Mouse (Mus musculus) kidney, adult 18-20 months (tissue): ENCODE measurements around the gene Fbln7.

Source experiments
- DNase-seq: peaks from one replicate; pipeline ENCODE4 v3.0.0; 2021

Gene Fbln7

GRCm38 (mm10) chr2:128862636-128863035 is at the start of gene Fbln7:
TSS of gene Fbln7 (plus strand) at chr2:128862981.
- DNase-seq = no peak

- DNase-seq = no peak
These were observed 46.5 kb upstream of the Fbln7 start for GRCm38 (mm10) chr2:128816311-128816710.

GRCm38 (mm10) chr2:128816916-128817315 is 45.9 kb upstream of the Fbln7 start:
- DNase-seq = no peak

DNA sequence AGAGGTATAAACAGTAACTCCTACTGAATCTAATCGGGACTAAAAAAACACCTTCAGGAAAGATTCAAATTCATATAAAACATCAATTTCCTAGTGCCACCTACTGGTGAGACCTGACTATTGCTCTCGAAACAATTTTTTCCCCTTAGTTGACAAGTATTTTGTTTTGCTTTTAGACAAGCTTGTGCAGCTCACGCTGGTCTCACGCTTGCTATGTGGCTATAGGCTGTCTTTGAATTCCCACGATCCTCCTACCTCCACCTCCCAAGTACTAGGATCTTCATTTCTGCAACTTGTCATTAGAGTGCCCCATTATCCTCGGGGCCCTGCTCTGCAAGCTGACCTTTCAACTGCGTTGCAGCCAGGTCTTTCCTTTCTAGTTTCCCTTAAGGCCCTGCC is 45.4 kb upstream of the Fbln7 start:
- no peak for DNase-seq

- peak; percentile 98 for DNase-seq
These were observed 44.7 kb upstream of the Fbln7 start, which contains the start of gene Tmem87b for GRCm38 (mm10) chr2:128817786-128818681. TSS of gene Tmem87b (plus strand) at chr2:128818118.

DNA sequence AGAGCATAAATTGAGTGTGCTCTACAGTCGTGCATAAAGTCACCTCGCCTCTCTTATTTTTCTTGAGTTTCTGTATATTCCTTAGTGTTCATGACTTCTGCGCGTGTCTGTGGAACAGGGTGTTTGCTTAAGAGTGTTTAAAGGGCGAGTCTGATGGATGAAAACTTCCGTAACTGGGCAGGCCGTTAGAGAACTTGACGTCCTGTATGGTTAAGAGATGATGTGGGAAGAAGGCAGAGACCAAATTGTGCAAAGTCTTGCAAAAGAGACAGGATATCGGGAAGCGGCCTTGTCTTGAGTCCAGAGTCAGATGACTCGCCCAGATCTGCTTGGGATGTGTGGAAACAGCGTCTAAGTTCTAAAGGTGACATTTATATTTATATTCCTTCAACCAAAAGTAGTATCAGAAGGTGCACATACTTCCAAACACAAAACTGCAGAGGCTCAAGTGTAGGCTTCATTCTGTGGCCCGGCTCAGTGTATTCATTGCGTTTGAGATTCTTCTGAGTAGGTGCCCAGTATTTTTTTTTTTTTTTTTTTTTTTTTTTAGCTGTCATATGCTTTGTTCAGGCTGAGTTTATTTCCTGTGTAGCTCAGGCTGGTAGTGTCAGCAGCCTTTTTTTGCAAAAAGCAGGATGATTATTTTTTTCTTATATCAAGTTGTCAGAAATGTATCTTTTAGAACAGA is 43.7 kb upstream of the Fbln7 start:
- peak; percentile 32 for DNase-seq

GRCm38 (mm10) chr2:128820631-128821030 is 42.1 kb upstream of the Fbln7 start:
- DNase-seq = no peak

- no peak for DNase-seq
These were observed 38.9 kb upstream of the Fbln7 start for GRCm38 (mm10) chr2:128823893-128824292.

- DNase-seq = no peak
These were observed 35.0 kb upstream of the Fbln7 start for GRCm38 (mm10) chr2:128827787-128828186.

GRCm38 (mm10) chr2:128832611-128833010 is 30.2 kb upstream of the Fbln7 start:
- no peak for DNase-seq

- DNase-seq = no peak
These were observed 29.7 kb upstream of the Fbln7 start for GRCm38 (mm10) chr2:128833035-128833434.

DNA sequence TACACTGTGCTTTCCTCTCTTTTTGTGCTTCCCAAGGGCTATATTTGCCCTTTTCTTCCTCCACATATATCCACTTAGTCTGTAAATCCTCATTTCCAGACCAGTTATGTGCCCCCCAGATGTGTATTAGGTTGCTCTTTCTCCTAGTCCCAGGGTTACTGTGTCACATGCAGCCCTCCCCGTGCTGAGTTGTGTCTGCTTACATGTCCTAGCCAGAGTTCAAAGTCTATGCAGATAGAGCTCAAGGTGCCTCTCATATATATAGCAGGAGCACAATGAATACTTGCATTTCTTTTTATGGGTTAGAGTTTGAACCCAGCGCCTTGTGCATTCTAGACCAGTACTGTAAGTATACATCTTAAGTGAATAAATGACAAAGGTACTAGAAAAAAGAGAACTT is 29.3 kb upstream of the Fbln7 start:
- no peak for DNase-seq

DNA sequence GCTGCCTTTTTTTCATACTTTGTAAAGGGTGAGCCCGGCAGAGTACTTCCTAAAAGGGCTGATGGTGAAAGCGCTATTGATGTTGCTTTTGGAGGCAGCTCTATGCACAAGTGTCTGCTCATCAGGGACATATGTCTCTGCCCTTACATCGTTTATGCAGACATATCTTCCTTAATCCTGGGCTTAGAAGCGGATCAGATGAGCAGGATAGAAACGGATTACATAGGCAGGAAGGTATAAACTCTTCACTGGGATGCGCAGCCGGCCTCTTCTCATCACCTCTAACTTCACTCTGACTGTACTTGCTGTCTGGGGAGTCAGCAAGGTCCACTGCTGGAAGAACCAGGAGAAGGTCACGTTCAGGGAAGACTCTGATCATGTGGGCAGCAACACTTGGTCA is 25.2 kb upstream of the Fbln7 start:
- no peak for DNase-seq

DNA sequence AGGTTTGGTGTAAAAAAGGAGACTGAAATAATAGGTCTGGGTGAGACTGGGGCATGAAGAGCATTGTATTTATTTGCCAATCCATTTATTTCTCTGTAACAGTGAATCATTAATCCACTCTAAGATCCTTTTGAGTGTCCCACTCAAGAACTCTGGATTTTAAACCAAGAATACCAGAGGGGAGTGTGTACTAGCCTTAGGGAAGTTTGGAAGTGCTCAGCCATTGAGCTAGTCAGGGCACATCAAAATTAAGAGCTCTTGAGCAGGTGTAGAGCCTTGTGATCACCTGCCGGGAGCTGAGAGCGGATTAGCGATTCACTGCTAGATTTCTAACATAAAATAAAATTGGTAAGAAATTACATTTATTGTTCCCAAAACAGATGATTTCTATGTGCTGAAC is 24.2 kb upstream of the Fbln7 start:
- no peak for DNase-seq

DNA sequence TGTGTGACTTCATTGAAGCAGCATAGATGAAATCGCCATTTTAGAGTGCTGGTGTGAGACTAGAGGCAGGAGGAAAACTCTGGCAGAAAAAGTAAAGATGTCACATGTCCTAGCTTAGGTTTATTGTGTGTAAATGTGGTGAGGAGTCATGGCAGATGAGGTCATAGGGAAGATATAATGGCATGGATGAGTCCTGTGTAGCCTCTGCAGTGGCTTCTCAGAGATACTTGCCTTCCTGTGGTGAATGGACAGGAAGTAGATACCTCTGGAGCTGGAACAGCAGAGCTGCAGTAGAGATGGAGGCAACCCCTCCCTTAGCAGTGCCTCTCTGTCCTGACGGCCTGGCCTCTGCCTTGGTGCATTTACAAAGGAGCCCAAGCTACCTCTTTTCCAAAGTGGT is 23.3 kb upstream of the Fbln7 start:
- DNase-seq = no peak

DNA sequence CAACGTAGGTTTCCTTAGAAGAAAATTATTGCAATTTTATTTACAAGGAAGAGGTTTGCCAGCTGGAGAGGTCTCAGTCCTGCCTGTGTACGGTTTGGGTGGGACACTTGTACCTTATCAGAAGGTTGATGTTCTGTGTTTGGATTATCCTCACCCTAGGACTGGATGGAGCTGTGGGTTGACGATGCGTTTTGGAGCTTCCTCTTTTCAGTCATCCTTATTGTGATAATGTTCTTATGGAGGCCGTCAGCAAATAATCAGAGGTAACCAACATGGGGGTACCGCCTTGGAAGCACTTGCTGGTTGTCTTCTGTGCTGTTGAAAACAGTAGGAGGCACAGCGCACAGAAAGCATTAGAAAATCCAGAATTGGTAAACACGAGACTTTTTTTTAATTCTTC is 20.3 kb upstream of the Fbln7 start:
- no peak for DNase-seq

DNA sequence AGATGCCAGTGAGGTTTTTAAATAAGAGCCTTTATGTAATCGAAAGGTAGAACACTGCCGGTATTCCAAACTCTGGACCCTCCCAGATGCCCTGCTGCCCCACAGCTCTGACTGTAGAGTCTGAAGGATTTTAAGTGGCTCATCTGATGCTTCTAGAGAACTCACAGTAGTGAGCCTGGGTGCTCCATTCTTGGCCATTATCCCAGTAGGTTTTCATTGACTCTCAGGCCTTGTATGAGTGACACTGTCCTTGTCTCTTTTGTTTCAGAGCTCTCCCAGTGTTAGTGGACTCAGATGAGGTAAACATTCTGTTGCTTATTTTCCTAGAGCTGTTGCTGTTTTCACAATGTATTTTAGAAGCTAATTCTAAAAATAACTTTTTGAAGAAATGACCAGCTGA is 12.7 kb upstream of the Fbln7 start:
- no peak for DNase-seq

- no peak for DNase-seq
These were observed 6.1 kb upstream of the Fbln7 start for GRCm38 (mm10) chr2:128856673-128857072.

DNA sequence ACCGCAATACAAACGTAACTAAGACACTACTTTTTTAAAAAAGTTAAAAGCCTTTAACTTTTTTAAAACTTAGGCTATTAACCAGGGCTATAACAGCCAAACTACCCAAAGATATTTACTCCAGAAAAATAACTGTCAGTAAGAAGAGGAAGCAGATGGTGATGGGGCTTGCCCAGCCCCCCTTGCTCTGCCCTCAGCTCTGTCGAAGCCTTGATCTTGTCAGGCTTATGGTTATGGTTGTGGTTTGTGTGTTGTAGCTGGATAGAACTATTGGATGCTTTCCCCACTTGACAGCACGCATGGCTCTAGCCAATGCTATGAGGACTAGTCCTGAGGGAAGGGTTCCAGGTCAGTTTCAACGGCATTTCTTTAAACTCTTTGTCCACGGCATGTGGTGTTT is 3.8 kb upstream of the Fbln7 start:
- no peak for DNase-seq

DNA sequence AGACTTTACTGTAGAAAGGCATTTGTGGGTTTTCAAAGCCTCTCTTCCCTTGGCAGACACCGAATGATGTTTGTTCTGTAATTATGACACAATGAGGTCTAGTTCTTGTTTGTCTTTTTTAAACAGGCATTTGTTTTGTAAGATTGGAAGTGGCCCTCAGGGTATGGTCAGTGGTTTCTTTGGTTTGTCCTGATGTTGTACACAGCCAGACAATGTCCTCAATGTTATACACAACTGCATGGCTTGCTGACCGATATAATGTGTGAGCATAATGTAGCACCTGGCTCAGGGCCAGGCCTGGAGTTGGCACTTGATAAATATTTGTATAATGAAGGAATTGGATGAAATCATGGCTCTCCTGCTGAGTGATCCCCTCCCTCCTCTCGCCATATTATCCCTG is 2.9 kb upstream of the Fbln7 start:
- DNase-seq = no peak

GRCm38 (mm10) chr2:128863777-128864331 is 1.1 kb downstream of the Fbln7 start:
- DNase-seq = peak; percentile 71

DNA sequence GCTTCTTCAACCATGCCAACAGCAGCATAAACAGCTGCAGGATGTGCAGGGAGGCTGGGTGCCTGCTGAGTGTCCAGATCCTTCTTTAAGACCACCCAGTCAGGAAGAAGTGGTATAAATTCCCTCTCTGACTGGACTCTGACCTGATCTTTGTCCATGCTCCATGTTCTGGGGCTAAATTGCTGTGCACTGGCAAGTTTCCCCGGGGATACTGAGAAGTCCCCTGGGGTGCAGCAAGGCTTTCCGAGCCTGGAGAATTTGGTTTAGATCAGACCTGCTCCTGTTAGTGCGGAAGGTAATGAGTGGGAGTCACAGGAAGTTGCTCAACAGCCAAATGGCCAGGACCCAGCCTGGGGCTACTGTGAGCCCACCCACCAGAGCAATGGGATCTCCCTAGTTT is 2.3 kb downstream of the Fbln7 start:
- DNase-seq = peak; percentile 15

GRCm38 (mm10) chr2:128871656-128872055 is 8.9 kb downstream of the Fbln7 start:
- DNase-seq = no peak

DNA sequence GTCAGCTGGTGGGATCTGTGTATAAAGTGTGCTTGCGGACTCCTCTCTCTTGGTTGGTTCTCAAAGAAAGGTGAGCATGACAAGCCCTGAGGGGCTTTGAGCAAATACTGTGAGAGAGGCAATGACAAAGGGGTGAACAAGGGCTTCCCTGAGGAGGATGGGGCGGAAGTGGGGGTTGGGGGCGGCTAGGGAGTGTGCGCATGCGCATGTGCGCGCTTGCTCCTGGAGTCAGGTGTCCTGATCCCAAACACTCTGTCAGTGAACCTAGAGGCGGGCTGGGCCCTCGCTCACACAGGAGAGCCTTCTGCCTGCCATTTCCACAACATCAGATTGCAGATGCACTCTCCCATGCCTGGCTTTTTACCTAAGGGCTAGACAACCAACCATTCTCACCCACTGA is 9.5 kb downstream of the Fbln7 start:
- no peak for DNase-seq
